15 mouse cellular contexts compared by ENCODE assay signal in the genomic region with DNA sequence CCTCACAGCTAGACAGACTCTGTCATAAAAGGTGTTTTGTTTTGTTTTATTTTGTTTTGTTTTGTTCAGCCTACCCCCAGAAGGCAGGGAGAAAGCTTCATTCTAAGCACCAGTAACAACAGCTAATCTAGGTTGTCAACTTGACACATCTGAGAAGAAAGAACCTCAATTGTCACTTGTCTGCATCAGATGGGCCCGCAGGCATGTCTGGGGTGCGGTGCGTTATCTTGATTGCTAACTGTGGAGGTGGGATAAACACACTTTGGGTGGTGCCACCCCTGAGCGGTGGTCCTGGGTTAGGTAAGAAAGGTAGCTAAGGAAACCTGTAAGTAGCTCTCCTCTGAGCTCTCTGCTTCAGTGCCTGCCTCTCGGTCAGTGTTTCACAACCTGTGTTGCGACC. TPM values are rescaled to one million over a fixed set of nuclear protein-coding genes. Genes with fewer than 3 reads are reported as not detected.
"Had no signal": no experiment of that assay in that cellular context is flagged by ENCODE, and none has a peak within 500 bp of the region (broad histone marks: within the 10 kb centered on the region; RNA-seq: fewer than 3 reads in every experiment).

No protein-coding gene starts in this region.

- H3K27ac ChIP-seq: limb, embryonic 15.5 days; liver, embryonic 12.5 days; midbrain, embryonic 12.5 days; neural tube, embryonic 13.5 days had no signal

- ATAC-seq: liver, embryonic 12.5 days; midbrain, embryonic 16.5 days had no signal

- DNase-seq: kidney, adult 11 months; kidney, adult 9 months; kidney, postnatal 36 days; lung, embryonic 14.5 days; lung, postnatal 10 days; lung, postnatal 4 days; retina, postnatal 1 day; right cerebral cortex, postnatal 4 days had no signal

- H3K4me3 ChIP-seq: limb, embryonic 15.5 days; liver, embryonic 12.5 days; midbrain, embryonic 12.5 days; neural tube, embryonic 13.5 days had no signal

- H3K27me3 ChIP-seq: limb, embryonic 15.5 days; neural tube, embryonic 13.5 days had no signal

RNA-seq across cellular contexts. Expression of gene Hpd, which starts 55.5 kb away (rescaled TPM):
- polyA plus RNA-seq: limb, embryonic 11.5 days; limb, embryonic 15.5 days; lung, embryonic 14.5 days; midbrain, embryonic 12.5 days; midbrain, embryonic 16.5 days; neural tube, embryonic 13.5 days; stomach, embryonic 14.5 days had no signal
